Mouse (Mus musculus) CH12.LX (cell line): ENCODE measurements around the gene Anks1b.

ENCODE experiments used
- CTCF ChIP-seq, 2 experiments: IDR thresholded peaks in 1 of 2; conservative IDR thresholded peaks in 1 of 2; 2 replicates each; pipeline ENCODE4 v1.5.1; 2011 to 2012; ENCODE audit warnings: low read depth in 2 of 2, low read length in 2 of 2, improper control_type of control experiment in 1 of 2, inconsistent platforms in 1 of 2, mild to moderate bottlenecking in 1 of 2, moderate library complexity in 1 of 2
- E2F4 ChIP-seq: IDR thresholded peaks from 2 replicates; pipeline ENCODE4 v1.6.1; 2011; ENCODE audit warnings: low read depth, low read length, improper control_type of control experiment; ENCODE audit not compliant: insufficient replicate concordance
- POLR2AphosphoS2 ChIP-seq: IDR thresholded peaks from 2 replicates; pipeline ENCODE4 v1.6.1; 2011; ENCODE audit warnings: low read depth, low read length, improper control_type of control experiment
- RAD21 ChIP-seq: IDR thresholded peaks from 2 replicates; pipeline ENCODE4 v1.6.1; 2011; ENCODE audit warnings: low read depth, mild to moderate bottlenecking, low read length, improper control_type of control experiment, moderate library complexity
- SIN3A ChIP-seq: IDR thresholded peaks from 2 replicates; pipeline ENCODE4 v1.6.1; 2012; ENCODE audit warnings: low read length, improper control_type of control experiment, inconsistent platforms
- TBP ChIP-seq: conservative IDR thresholded peaks from 2 replicates; pipeline ENCODE4 v1.6.1; 2011; ENCODE audit warnings: low read depth, low read length, improper control_type of control experiment
- ZNF384 ChIP-seq: IDR thresholded peaks from 2 replicates; pipeline ENCODE4 v1.6.1; 2012; ENCODE audit warnings: low read depth, low read length, improper control_type of control experiment, inconsistent platforms

DNA sequence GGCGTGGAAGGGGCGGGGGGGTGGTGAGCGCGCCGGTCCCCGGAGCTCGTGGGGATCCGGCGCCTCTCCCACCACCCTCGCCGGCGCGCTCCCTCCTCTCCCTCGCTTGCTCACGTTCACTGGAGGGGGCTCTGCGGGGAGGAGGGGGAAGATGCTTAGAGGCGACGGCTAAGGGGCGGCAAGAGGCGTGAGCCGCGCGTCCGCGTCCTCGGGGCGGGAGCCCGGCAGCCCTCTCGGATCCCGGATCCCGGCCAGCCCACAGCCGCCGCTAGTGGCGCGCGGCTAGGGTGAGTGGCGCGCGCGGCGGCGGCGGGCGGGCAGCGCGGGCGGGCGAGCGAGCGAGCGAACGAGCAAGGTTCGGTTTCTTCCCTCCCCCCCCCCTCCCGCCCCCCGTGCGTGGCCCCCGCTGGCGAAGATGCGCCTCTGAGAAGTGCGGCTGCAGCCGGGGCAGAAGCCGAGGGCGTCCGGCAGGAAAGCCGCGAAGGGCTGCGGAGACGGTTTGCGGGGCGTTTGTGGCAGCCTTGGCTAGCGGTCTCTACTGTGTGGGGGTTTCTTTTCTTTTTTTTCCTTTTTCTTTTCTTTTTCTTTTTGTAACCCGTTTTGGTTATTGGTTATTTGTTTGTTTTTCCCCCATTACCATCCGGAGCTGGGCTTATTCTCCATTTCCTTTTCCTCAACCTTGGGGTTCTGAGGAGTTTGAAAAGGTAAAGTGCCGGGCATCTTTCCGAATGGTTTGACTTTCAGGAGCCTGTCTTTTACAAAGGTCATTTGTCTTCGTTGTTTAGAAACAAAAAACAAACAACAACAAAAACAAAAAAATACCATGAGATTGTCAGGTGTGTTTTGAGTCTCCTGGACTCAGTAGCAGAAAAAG, 956.3 kb downstream of the Anks1b start:
- TF ChIP-seq RAD21 (no peak), CTCF (conservative IDR thresholded peaks at IDR 0.05 in 1 of 2, IDR thresholded peaks at IDR 0.05 in 1 of 2; ENCODE audit: low read depth in 2 of 2, low read length in 2 of 2) (no peak), E2F4 (no peak), TBP (no peak), SIN3A (no peak), POLR2AphosphoS2 (no peak), ZNF384 (no peak)
